Mouse (Mus musculus): ENCODE measurements around the gene Fam89b. TPM values are rescaled to one million over a fixed set of nuclear protein-coding genes. Genes with fewer than 3 reads are reported as not detected.

Fam89b gene
- polyA plus RNA-seq, 2 experiments: 125 to 169 TPM

DNA sequence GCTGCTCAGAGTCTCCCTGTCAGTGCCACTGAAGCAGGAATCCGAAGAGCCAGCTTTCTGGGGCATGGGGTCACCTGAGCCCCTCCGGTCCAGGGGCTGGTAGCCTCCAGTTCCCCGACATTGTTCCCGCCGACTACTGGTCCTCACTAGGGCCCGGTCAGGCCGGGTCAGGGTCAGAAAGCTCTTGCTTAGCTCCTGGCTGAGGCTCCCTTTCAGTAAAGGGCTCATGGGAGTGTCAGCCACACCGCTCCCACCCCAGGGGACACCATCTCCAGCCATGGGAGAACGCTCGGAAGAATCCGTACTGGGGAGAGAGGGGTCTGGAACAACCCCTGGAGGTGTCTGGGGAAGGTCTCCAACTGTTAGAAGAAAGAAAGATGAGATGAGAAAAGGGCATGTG, 43.6 kb downstream of the Fam89b start:
- Histone ChIP-seq H3K4me3 (replicated peaks; ENCODE audit: low read length) (no peak overlapping the region), H3K4me2 (replicated peaks; ENCODE audit: low read depth, low read length, severe bottlenecking) (no peak overlapping the region), H3K27ac (replicated peaks; ENCODE audit: low read depth, low read length) (no peak overlapping the region), H3K36me3 (ENCODE audit: control insufficient read depth, insufficient read depth, low read length) (peaks cover 65% of the 10 kb centered on the region), H3K27me3 (ENCODE audit: control insufficient read depth, insufficient read depth, low read length) (no peaks in the 10 kb centered on the region), H3K9ac (ENCODE audit: low read depth, low read length, severe bottlenecking) (no peak overlapping the region), H3K4me1 (ENCODE audit: control insufficient read depth, insufficient read depth, low read length) (peaks cover 8% of the 10 kb centered on the region), H3K9me3 (ENCODE audit: control insufficient read depth, low read length) (no peaks in the 10 kb centered on the region)
- no peak for TF ChIP-seq POLR2A (IDR thresholded peaks at IDR 0.05; ENCODE audit: borderline replicate concordance, extremely low read depth, insufficient read depth, insufficient read length)
- ATAC-seq (ENCODE audit: low FRiP score, low read depth) (no peak), DNase-seq (ENCODE audit: low spot score) (no peak)
- 95% methylated on average over 11 of the region's 11 CpGs for WGBS

DNA sequence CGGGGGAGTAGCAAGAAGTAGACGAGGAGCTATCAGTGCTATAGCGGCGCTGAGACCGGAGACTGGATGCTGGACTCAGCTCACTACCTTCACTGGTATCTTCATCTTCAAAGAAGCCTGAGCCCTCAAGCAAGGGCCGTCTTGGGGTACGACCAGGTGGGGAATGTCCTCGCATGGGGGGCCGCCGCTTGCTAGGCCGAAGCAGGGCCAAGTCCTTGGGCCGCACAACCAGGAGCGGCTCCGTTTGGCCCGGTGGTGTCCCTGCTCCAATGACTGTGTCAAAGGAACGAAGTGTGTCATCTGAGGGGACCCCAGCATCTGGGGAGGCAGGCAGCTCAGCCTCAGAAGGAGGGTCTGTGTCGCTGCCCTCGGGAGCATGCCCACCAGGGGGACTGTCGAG, 44.0 kb downstream of the Fam89b start:
- no peak overlapping the region for H3K9ac ChIP-seq (ENCODE audit: low read depth, low read length, severe bottlenecking)
- no peak for DNase-seq (ENCODE audit: low spot score)
- H3K9me3 ChIP-seq (ENCODE audit: control insufficient read depth, low read length): no peaks in the 10 kb centered on the region
- no peak for ATAC-seq (ENCODE audit: low FRiP score, low read depth)
- H3K4me1 ChIP-seq (ENCODE audit: control insufficient read depth, insufficient read depth, low read length): peaks cover 4% of the 10 kb centered on the region
- H3K36me3 ChIP-seq (ENCODE audit: control insufficient read depth, insufficient read depth, low read length): peaks cover 66% of the 10 kb centered on the region
- no peak overlapping the region for H3K4me2 ChIP-seq (replicated peaks; ENCODE audit: low read depth, low read length, severe bottlenecking)
- TF ChIP-seq POLR2A (IDR thresholded peaks at IDR 0.05; ENCODE audit: borderline replicate concordance, extremely low read depth, insufficient read depth, insufficient read length): no peak
- WGBS: 96% methylated on average over 19 of the region's 19 CpGs
- H3K27ac ChIP-seq (replicated peaks; ENCODE audit: low read depth, low read length): no peak overlapping the region
- no peak overlapping the region for H3K4me3 ChIP-seq (replicated peaks; ENCODE audit: low read length)
- no peaks in the 10 kb centered on the region for H3K27me3 ChIP-seq (ENCODE audit: control insufficient read depth, insufficient read depth, low read length)

DNA sequence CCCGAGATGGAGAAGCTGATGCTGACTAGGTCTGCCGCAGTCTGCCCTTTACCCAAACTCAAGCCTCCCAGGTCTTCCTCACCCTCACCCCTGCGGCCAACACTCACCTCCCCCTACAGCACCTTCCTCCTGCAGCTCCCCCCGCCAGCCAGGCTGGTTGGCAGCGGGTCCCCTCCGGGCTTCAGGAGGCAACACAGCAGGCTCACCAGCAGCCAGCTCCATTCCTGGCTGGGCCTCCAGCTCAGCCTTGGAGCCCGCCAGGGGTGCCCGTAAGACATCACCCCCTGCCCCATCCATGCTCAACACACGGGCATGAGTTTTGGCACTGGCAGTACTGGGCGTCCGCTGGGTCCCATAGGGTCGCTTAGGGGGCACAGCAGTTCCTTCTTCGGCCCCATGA, 44.5 kb downstream of the Fam89b start:
- Histone ChIP-seq H3K9ac (ENCODE audit: low read depth, low read length, severe bottlenecking) (no peak overlapping the region), H3K27me3 (ENCODE audit: control insufficient read depth, insufficient read depth, low read length) (no peaks in the 10 kb centered on the region), H3K4me2 (replicated peaks; ENCODE audit: low read depth, low read length, severe bottlenecking) (no peak overlapping the region), H3K9me3 (ENCODE audit: control insufficient read depth, low read length) (no peaks in the 10 kb centered on the region), H3K4me1 (ENCODE audit: control insufficient read depth, insufficient read depth, low read length) (no peaks in the 10 kb centered on the region), H3K36me3 (ENCODE audit: control insufficient read depth, insufficient read depth, low read length) (peaks cover 70% of the 10 kb centered on the region), H3K27ac (replicated peaks; ENCODE audit: low read depth, low read length) (no peak overlapping the region), H3K4me3 (replicated peaks; ENCODE audit: low read length) (no peak overlapping the region)
- TF ChIP-seq POLR2A (IDR thresholded peaks at IDR 0.05; ENCODE audit: borderline replicate concordance, extremely low read depth, insufficient read depth, insufficient read length): no peak
- ATAC-seq (ENCODE audit: low FRiP score, low read depth) (no peak), DNase-seq (ENCODE audit: low spot score) (no peak)
- 90% methylated on average over 13 of the region's 13 CpGs for WGBS

DNA sequence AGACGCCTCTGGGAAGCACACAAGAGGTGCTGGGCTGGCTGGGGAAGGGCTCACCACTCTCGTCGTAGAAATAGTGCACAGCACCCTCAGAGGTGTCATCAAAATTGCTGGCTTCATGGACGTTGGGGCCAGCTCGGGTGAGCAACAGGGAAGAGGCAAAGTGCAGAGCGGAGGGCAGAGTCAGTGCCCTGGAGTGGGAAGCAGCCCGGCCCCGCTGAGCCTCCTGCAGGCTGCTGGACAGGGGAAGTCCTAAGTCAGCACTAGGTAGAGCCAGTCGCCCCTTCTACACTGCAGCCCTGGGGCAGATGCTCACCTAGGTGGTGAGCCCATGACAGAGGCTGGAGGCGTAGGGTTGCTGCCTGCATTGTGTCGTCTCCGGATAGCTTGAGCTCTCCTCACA, 45.2 kb downstream of the Fam89b start:
- no peak for TF ChIP-seq POLR2A (IDR thresholded peaks at IDR 0.05; ENCODE audit: borderline replicate concordance, extremely low read depth, insufficient read depth, insufficient read length)
- H3K4me1 ChIP-seq (ENCODE audit: control insufficient read depth, insufficient read depth, low read length): no peaks in the 10 kb centered on the region
- H3K36me3 ChIP-seq (ENCODE audit: control insufficient read depth, insufficient read depth, low read length): peaks cover 78% of the 10 kb centered on the region
- no peak overlapping the region for H3K4me3 ChIP-seq (replicated peaks; ENCODE audit: low read length)
- H3K9me3 ChIP-seq (ENCODE audit: control insufficient read depth, low read length): no peaks in the 10 kb centered on the region
- no peak overlapping the region for H3K27ac ChIP-seq (replicated peaks; ENCODE audit: low read depth, low read length)
- DNase-seq (ENCODE audit: low spot score): no peak
- no peaks in the 10 kb centered on the region for H3K27me3 ChIP-seq (ENCODE audit: control insufficient read depth, insufficient read depth, low read length)
- no peak overlapping the region for H3K4me2 ChIP-seq (replicated peaks; ENCODE audit: low read depth, low read length, severe bottlenecking)
- no peak for ATAC-seq (ENCODE audit: low FRiP score, low read depth)
- H3K9ac ChIP-seq (ENCODE audit: low read depth, low read length, severe bottlenecking): no peak overlapping the region
- WGBS: 90% methylated on average over 12 of the region's 12 CpGs

DNA sequence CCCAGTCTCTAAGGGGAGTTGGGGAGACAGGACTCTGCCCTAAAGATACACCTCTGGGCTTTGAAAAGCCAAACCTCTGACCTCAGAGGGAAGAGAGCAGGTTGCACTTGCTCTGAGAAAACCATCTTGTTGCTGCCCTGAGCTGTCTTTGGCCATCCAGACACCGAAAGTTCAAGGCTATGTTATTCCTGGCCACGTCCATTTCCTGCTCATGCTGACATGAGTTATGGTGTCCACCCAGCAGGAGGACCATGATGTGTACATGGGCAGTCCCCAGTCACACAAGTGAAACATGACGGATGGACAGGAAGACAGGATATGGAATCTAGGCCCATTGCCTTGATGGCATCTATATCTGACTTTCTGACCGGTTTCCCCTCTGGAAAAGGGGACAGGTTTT, 49.0 kb downstream of the Fam89b start:
- no peak for ATAC-seq (ENCODE audit: low FRiP score, low read depth)

More for the DNA sequence above, 49.0 kb downstream of the Fam89b start:
- H3K27me3 ChIP-seq (ENCODE audit: control insufficient read depth, insufficient read depth, low read length): no peaks in the 10 kb centered on the region
- H3K4me2 ChIP-seq (replicated peaks; ENCODE audit: low read depth, low read length, severe bottlenecking): no peak overlapping the region
- no peaks in the 10 kb centered on the region for H3K4me1 ChIP-seq (ENCODE audit: control insufficient read depth, insufficient read depth, low read length)
- no peaks in the 10 kb centered on the region for H3K9me3 ChIP-seq (ENCODE audit: control insufficient read depth, low read length)
- 85% methylated on average over 4 of the region's 4 CpGs for WGBS
- H3K36me3 ChIP-seq (ENCODE audit: control insufficient read depth, insufficient read depth, low read length): peaks cover 94% of the 10 kb centered on the region
- DNase-seq (ENCODE audit: low spot score): no peak
- H3K27ac ChIP-seq (replicated peaks; ENCODE audit: low read depth, low read length): no peak overlapping the region
- no peak for TF ChIP-seq POLR2A (IDR thresholded peaks at IDR 0.05; ENCODE audit: borderline replicate concordance, extremely low read depth, insufficient read depth, insufficient read length)
- no peak overlapping the region for H3K4me3 ChIP-seq (replicated peaks; ENCODE audit: low read length)
- H3K9ac ChIP-seq (ENCODE audit: low read depth, low read length, severe bottlenecking): no peak overlapping the region

Small RNAs within 50 kb of the gene (microRNA-seq; reads per million reads assigned to microRNA genes)
- gene Mir6987: not detected

Other genes starting within 250 kb of the Fam89b start
- 40.8 and 53.5 TPM in 2 replicates for gene Mus81, start 241.3 kb downstream of the Fam89b start, polyA plus RNA-seq (2012; rRNA removed)
- 33.9 and 38.7 TPM in 2 replicates for gene Mus81, start 241.3 kb downstream of the Fam89b start, polyA plus RNA-seq (2014; fragmentation: Nextera tagmentation; extraction: Ambion mirVana)
- gene Cfl1, start 239.2 kb downstream of the Fam89b start, polyA plus RNA-seq (2012; rRNA removed): 913 and 966 TPM in 2 replicates
- 2,572 and 2,655 TPM in 2 replicates for gene Cfl1, start 239.2 kb downstream of the Fam89b start, polyA plus RNA-seq (2014; fragmentation: Nextera tagmentation; extraction: Ambion mirVana)
- 2.4 and 3.1 TPM in 2 replicates for gene 1700020D05Rik, start 225.9 kb downstream of the Fam89b start, polyA plus RNA-seq (2012; rRNA removed)
- not detected in 2 replicates for gene 1700020D05Rik, start 225.9 kb downstream of the Fam89b start, polyA plus RNA-seq (2014; fragmentation: Nextera tagmentation; extraction: Ambion mirVana)
- gene Snx32, start 219.1 kb downstream of the Fam89b start, polyA plus RNA-seq (2012; rRNA removed): 23.6 and 26.0 TPM in 2 replicates
- 9.6 and 10.5 TPM in 2 replicates for gene Snx32, start 219.1 kb downstream of the Fam89b start, polyA plus RNA-seq (2014; fragmentation: Nextera tagmentation; extraction: Ambion mirVana)
- gene Ovol1, start 169.0 kb downstream of the Fam89b start, polyA plus RNA-seq (2012; rRNA removed): 5.6 and 7.2 TPM in 2 replicates
- 9.9 and 12.8 TPM in 2 replicates for gene Ovol1, start 169.0 kb downstream of the Fam89b start, polyA plus RNA-seq (2014; fragmentation: Nextera tagmentation; extraction: Ambion mirVana)
- gene Ap5b1, start 161.6 kb downstream of the Fam89b start, polyA plus RNA-seq (2012; rRNA removed): 2.6 and 3.5 TPM in 2 replicates
- gene Ap5b1, start 161.6 kb downstream of the Fam89b start, polyA plus RNA-seq (2014; fragmentation: Nextera tagmentation; extraction: Ambion mirVana): 3.1 and 3.7 TPM in 2 replicates
- gene Rnaseh2c, start 127.8 kb downstream of the Fam89b start, polyA plus RNA-seq (2012; rRNA removed): 101 and 103 TPM in 2 replicates
- 95.5 and 107 TPM in 2 replicates for gene Rnaseh2c, start 127.8 kb downstream of the Fam89b start, polyA plus RNA-seq (2014; fragmentation: Nextera tagmentation; extraction: Ambion mirVana)
- 115 and 127 TPM in 2 replicates for gene Kat5, start 119.4 kb downstream of the Fam89b start, polyA plus RNA-seq (2012; rRNA removed)
- 27.4 and 34.6 TPM in 2 replicates for gene Kat5, start 119.4 kb downstream of the Fam89b start, polyA plus RNA-seq (2014; fragmentation: Nextera tagmentation; extraction: Ambion mirVana)
- gene Rela, start 92.2 kb downstream of the Fam89b start, polyA plus RNA-seq (2012; rRNA removed): 59.8 and 88.7 TPM in 2 replicates
- 54.8 and 57.2 TPM in 2 replicates for gene Rela, start 92.2 kb downstream of the Fam89b start, polyA plus RNA-seq (2014; fragmentation: Nextera tagmentation; extraction: Ambion mirVana)
- gene Sipa1, start 65.9 kb downstream of the Fam89b start, polyA plus RNA-seq (2012; rRNA removed): 62.5 and 86.0 TPM in 2 replicates
- gene Sipa1, start 65.9 kb downstream of the Fam89b start, polyA plus RNA-seq (2014; fragmentation: Nextera tagmentation; extraction: Ambion mirVana): 27.9 and 29.1 TPM in 2 replicates
- gene Map3k11, start 40.9 kb downstream of the Fam89b start, polyA plus RNA-seq (2012; rRNA removed): 30.1 and 38.9 TPM in 2 replicates
- gene Map3k11, start 40.9 kb downstream of the Fam89b start, polyA plus RNA-seq (2014; fragmentation: Nextera tagmentation; extraction: Ambion mirVana): 19.0 and 20.7 TPM in 2 replicates
- 101 and 160 TPM in 2 replicates for gene Pcnx3, start 40.7 kb downstream of the Fam89b start, polyA plus RNA-seq (2012; rRNA removed)
- gene Pcnx3, start 40.7 kb downstream of the Fam89b start, polyA plus RNA-seq (2014; fragmentation: Nextera tagmentation; extraction: Ambion mirVana): 31.8 and 32.3 TPM in 2 replicates
- 0.41 and 0.63 TPM in 2 replicates for gene Kcnk7, start 25.3 kb downstream of the Fam89b start, polyA plus RNA-seq (2012; rRNA removed)
- gene Kcnk7, start 25.3 kb downstream of the Fam89b start, polyA plus RNA-seq (2014; fragmentation: Nextera tagmentation; extraction: Ambion mirVana): 0.65 and 0.81 TPM in 2 replicates
- gene Ehbp1l1, start 3.3 kb downstream of the Fam89b start, polyA plus RNA-seq (2012; rRNA removed): 51.0 and 51.1 TPM in 2 replicates
- 20.0 and 25.4 TPM in 2 replicates for gene Ehbp1l1, start 3.3 kb downstream of the Fam89b start, polyA plus RNA-seq (2014; fragmentation: Nextera tagmentation; extraction: Ambion mirVana)
- 341 and 441 TPM in 2 replicates for gene Ltbp3, start 11.3 kb upstream of the Fam89b start, polyA plus RNA-seq (2012; rRNA removed)
- 99.8 and 103 TPM in 2 replicates for gene Ltbp3, start 11.3 kb upstream of the Fam89b start, polyA plus RNA-seq (2014; fragmentation: Nextera tagmentation; extraction: Ambion mirVana)
- 152 and 186 TPM in 2 replicates for gene Scyl1, start 41.8 kb upstream of the Fam89b start, polyA plus RNA-seq (2012; rRNA removed)
- 78.4 and 81.1 TPM in 2 replicates for gene Scyl1, start 41.8 kb upstream of the Fam89b start, polyA plus RNA-seq (2014; fragmentation: Nextera tagmentation; extraction: Ambion mirVana)
- 22.7 and 30.1 TPM in 2 replicates for gene Frmd8, start 145.6 kb upstream of the Fam89b start, polyA plus RNA-seq (2012; rRNA removed)
- 22.6 and 22.7 TPM in 2 replicates for gene Frmd8, start 145.6 kb upstream of the Fam89b start, polyA plus RNA-seq (2014; fragmentation: Nextera tagmentation; extraction: Ambion mirVana)
- gene Slc25a45, start 148.2 kb upstream of the Fam89b start, polyA plus RNA-seq (2012; rRNA removed): 6.2 and 6.3 TPM in 2 replicates
- gene Slc25a45, start 148.2 kb upstream of the Fam89b start, polyA plus RNA-seq (2014; fragmentation: Nextera tagmentation; extraction: Ambion mirVana): 2.5 and 3.0 TPM in 2 replicates
- 4.8 TPM in 2 replicates for gene Tigd3, start 164.5 kb upstream of the Fam89b start, polyA plus RNA-seq (2012; rRNA removed)
- 1.7 and 2.0 TPM in 2 replicates for gene Tigd3, start 164.5 kb upstream of the Fam89b start, polyA plus RNA-seq (2014; fragmentation: Nextera tagmentation; extraction: Ambion mirVana)
- gene Dpf2, start 183.4 kb upstream of the Fam89b start, polyA plus RNA-seq (2012; rRNA removed): 179 and 199 TPM in 2 replicates
- gene Dpf2, start 183.4 kb upstream of the Fam89b start, polyA plus RNA-seq (2014; fragmentation: Nextera tagmentation; extraction: Ambion mirVana): 143 and 147 TPM in 2 replicates
- 9.7 and 10.0 TPM in 2 replicates for gene Cdc42ep2, start 195.2 kb upstream of the Fam89b start, polyA plus RNA-seq (2012; rRNA removed)
- gene Cdc42ep2, start 195.2 kb upstream of the Fam89b start, polyA plus RNA-seq (2014; fragmentation: Nextera tagmentation; extraction: Ambion mirVana): 6.5 and 8.0 TPM in 2 replicates
- gene Pola2, start 234.5 kb upstream of the Fam89b start, polyA plus RNA-seq (2012; rRNA removed): 87.9 and 109 TPM in 2 replicates
- 65.8 and 66.3 TPM in 2 replicates for gene Pola2, start 234.5 kb upstream of the Fam89b start, polyA plus RNA-seq (2014; fragmentation: Nextera tagmentation; extraction: Ambion mirVana)